Mouse (Mus musculus): Measurements from ENCODE around the gene Cavin4.

GRCm38 (mm10) chr4:48660144-48660543, 3.2 kb upstream of the Cavin4 start:
- TF ChIP-seq CTCF (IDR thresholded peaks at IDR 0.05; ENCODE audit: low read depth, low read length) (no peak), POLR2AphosphoS5 (IDR thresholded peaks at IDR 0.05; ENCODE audit: insufficient replicate concordance, low read depth, low read length) (no peak), GATA1 (IDR thresholded peaks at IDR 0.05; ENCODE audit: borderline replicate concordance, low read length) (no peak)

Data from G1E (cell line).